Mouse (Mus musculus) megakaryocyte, adult 5-6 weeks (primary cell): ENCODE measurements around the gene Vtcn1. TPM values are rescaled to one million over a fixed set of nuclear protein-coding genes. Genes with fewer than 3 reads are reported as not detected.

Source experiments
- ATAC-seq: 2 replicates; pipeline ENCODE4 v1.8.0; 2016; ENCODE audit warnings: mild to moderate bottlenecking, inconsistent platforms; ENCODE audit not compliant: poor library complexity, severe bottlenecking
- total RNA-seq, 2 experiments: library from RNA; stranded (forward) in 1 of 2; stranded (reverse) in 1 of 2; fragments of 153-499, 151-499 nt in 1 of 2; fragments of 221-1000, 200-1000 nt in 1 of 2; gene quantifications; 2 replicates each; pipeline versions ENCODE4 v1.2.3 to v1.2.4; 2015 to 2017

The Vtcn1 gene
- total RNA-seq, 2 experiments from 2014 or later, result not detected

GRCm38 (mm10) chr3:100920611-100921140, 95.4 kb downstream of the Vtcn1 start:
- no peak for ATAC-seq

GRCm38 (mm10) chr3:100921825-100922505, 96.7 kb downstream of the Vtcn1 start, which contains the start of gene Trim45:
Trim45 (plus strand) TSS chr3:100922202.
- peak; percentile 84 for ATAC-seq

GRCm38 (mm10) chr3:100922506-100923375, 97.5 kb downstream of the Vtcn1 start:
- ATAC-seq, result peak; percentile 5

- no peak for ATAC-seq
Observed at GRCm38 (mm10) chr3:100924065-100924732, 98.9 kb downstream of the Vtcn1 start.

- no peak for ATAC-seq
Observed at GRCm38 (mm10) chr3:100925176-100925575, 99.9 kb downstream of the Vtcn1 start.

GRCm38 (mm10) chr3:100931332-100932076, 106.2 kb downstream of the Vtcn1 start:
- no peak for ATAC-seq

GRCm38 (mm10) chr3:100932077-100932944, 107.1 kb downstream of the Vtcn1 start:
- peak; percentile 88 for ATAC-seq

GRCm38 (mm10) chr3:100935521-100935920, 110.3 kb downstream of the Vtcn1 start:
- ATAC-seq, result no peak

GRCm38 (mm10) chr3:100936201-100936600, 110.9 kb downstream of the Vtcn1 start:
- ATAC-seq, result no peak

- ATAC-seq, result no peak
Observed at GRCm38 (mm10) chr3:100938211-100938610, 113.0 kb downstream of the Vtcn1 start.

- ATAC-seq, result no peak
Observed at GRCm38 (mm10) chr3:100940496-100941037, 115.3 kb downstream of the Vtcn1 start.

Other genes with a start within 250 kb of the Vtcn1 start
- 14.8 and 16.2 TPM in 2 replicates for gene Man1a2, start 140.0 kb upstream of the Vtcn1 start, total RNA-seq (2015)
- 40.0 and 47.9 TPM in 2 replicates for gene Man1a2, start 140.0 kb upstream of the Vtcn1 start, total RNA-seq (2017)
- 0.83 and 0.98 TPM in 2 replicates for gene Trim45, start 96.7 kb downstream of the Vtcn1 start, total RNA-seq (2015)
- gene Trim45, start 96.7 kb downstream of the Vtcn1 start, total RNA-seq (2017), result 2.4 and 4.4 TPM in 2 replicates
- 16.0 and 20.7 TPM in 2 replicates for gene Ttf2, start 144.2 kb downstream of the Vtcn1 start, total RNA-seq (2015)
- gene Ttf2, start 144.2 kb downstream of the Vtcn1 start, total RNA-seq (2017), result 23.8 and 24.6 TPM in 2 replicates
- 3.5 and 3.7 TPM in 2 replicates for gene Cd101, start 204.1 kb downstream of the Vtcn1 start, total RNA-seq (2015)
- gene Cd101, start 204.1 kb downstream of the Vtcn1 start, total RNA-seq (2017), result 9.7 and 12.6 TPM in 2 replicates